Mouse (Mus musculus) embryonic facial prominence, embryonic 11.5 days (tissue): ENCODE results near the gene Kifc3. TPM values are rescaled to one million over a fixed set of nuclear protein-coding genes. Genes with fewer than 3 reads are reported as not detected.

Experiments used
- ATAC-seq: fragments of 200-750 bp; cut with Nextera tagmentation; replicated peaks from 2 replicates; pipeline ENCODE4 v1.8.0; 2017; ENCODE audit warnings: low read depth; ENCODE audit not compliant: insufficient number of reproducible peaks, low FRiP score, low TSS enrichment
- DNase-seq: peaks from one replicate; pipeline ENCODE4 v3.0.0-alpha.2; 2015; ENCODE audit warnings: low spot score
- H3K27ac ChIP-seq: fragments of 300-500 bp; sonication (generic); replicated peaks from 2 replicates; pipeline ENCODE4 v1.5.1; 2014; ENCODE audit warnings: mild to moderate bottlenecking, low read depth, low read length, control low read depth
- H3K27me3 ChIP-seq: fragments of 300-500 bp; sonication (generic); 2 replicates; pipeline ENCODE4 v1.6.1; 2014; ENCODE audit warnings: mild to moderate bottlenecking, low read length, moderate library complexity, mixed read lengths; ENCODE audit not compliant: control insufficient read depth, insufficient read depth
- H3K36me3 ChIP-seq: fragments of 300-500 bp; sonication (generic); replicated peaks from 2 replicates; pipeline ENCODE4 v1.6.1; 2014; ENCODE audit warnings: low read depth, mild to moderate bottlenecking, low read length, moderate library complexity, mixed read lengths; ENCODE audit not compliant: control insufficient read depth, insufficient read depth
- H3K4me1 ChIP-seq: fragments of 300-500 bp; sonication (generic); 2 replicates; pipeline ENCODE4 v1.6.1; 2014; ENCODE audit warnings: low read length, mixed read lengths; ENCODE audit not compliant: control insufficient read depth, insufficient read depth
- H3K4me2 ChIP-seq: fragments of 300-500 bp; sonication (generic); 2 replicates; pipeline ENCODE4 v1.6.1; 2014; ENCODE audit warnings: low read depth, mild to moderate bottlenecking, control low read depth, low read length, moderate library complexity
- H3K4me3 ChIP-seq: fragments of 300-500 bp; sonication (generic); 2 replicates; pipeline ENCODE4 v1.5.1; 2014; ENCODE audit warnings: low read depth, low read length, control low read depth
- H3K9ac ChIP-seq: fragments of 300-500 bp; sonication (generic); replicated peaks from 2 replicates; pipeline ENCODE4 v1.6.1; 2014; ENCODE audit warnings: mild to moderate bottlenecking, control low read depth, low read length
- H3K9me3 ChIP-seq: fragments of 300-500 bp; sonication (generic); replicated peaks from 2 replicates; pipeline ENCODE4 v1.6.1; 2016; ENCODE audit warnings: mild to moderate bottlenecking, low read length, inconsistent platforms, mixed read lengths; ENCODE audit not compliant: control insufficient read depth
- WGBS: fragments of 180-500 bp; shearing (Covaris S2); extraction: QIAGEN DNeasy Blood & Tissue Kit; methylation state at CpG from one replicate; pipeline ENCODE4 v1.1.7; 2014; 5-methylcytosine and 5-hydroxymethylcytosine counted together
- polyA plus RNA-seq: library from polyadenylated mRNA; unstranded; fragments of >200 nt; fragmentation: Nextera tagmentation; extraction: Ambion mirVana; gene quantifications from 2 replicates; pipeline ENCODE4 v1.2.1, GENCODE M21; 2014

Kifc3 gene
- polyA plus RNA-seq, 1 experiment from 2014 or later, result 3.9 TPM

GRCm38 (mm10) chr8:95137641-95138098, 64.9 kb downstream of the Kifc3 start:
- Histone ChIP-seq H3K9me3 (no peaks in the 10 kb centered on the region), H3K27me3 (peaks cover 5% of the 10 kb centered on the region; the same call in 1 of the 2 replicates), H3K27ac (no peak overlapping the region), H3K36me3 (no peaks in the 10 kb centered on the region), H3K4me1 (peaks cover 10% of the 10 kb centered on the region), H3K9ac (peak overlapping the region; percentile 28), H3K4me3 (peak overlapping the region; percentile 23), H3K4me2 (peak overlapping the region; percentile 57)
- ATAC-seq (peak; percentile 51), DNase-seq (peak; percentile 68)
- under 1% methylated on average over 28 of the region's 28 CpGs for WGBS

GRCm38 (mm10) chr8:95137201-95137600, 65.4 kb downstream of the Kifc3 start:
- no peak for ATAC-seq
- Histone ChIP-seq H3K36me3 (no peaks in the 10 kb centered on the region), H3K4me1 (peaks cover 10% of the 10 kb centered on the region), H3K9ac (peak overlapping the region; percentile 28; the same call in 1 of the 2 replicates), H3K9me3 (no peaks in the 10 kb centered on the region), H3K27ac (no peak overlapping the region), H3K4me3 (peak overlapping the region; percentile 23), H3K4me2 (peak overlapping the region; percentile 57), H3K27me3 (peaks cover 5% of the 10 kb centered on the region; the same call in 1 of the 2 replicates)
- 22% methylated on average over 12 of the region's 12 CpGs for WGBS
- no peak for DNase-seq

GRCm38 (mm10) chr8:95136218-95136617, 66.4 kb downstream of the Kifc3 start:
- no peak for DNase-seq
- Histone ChIP-seq H3K27ac (no peak overlapping the region), H3K9me3 (no peaks in the 10 kb centered on the region), H3K36me3 (no peaks in the 10 kb centered on the region), H3K9ac (no peak overlapping the region), H3K4me3 (no peak overlapping the region), H3K4me2 (no peak overlapping the region), H3K27me3 (peaks cover 5% of the 10 kb centered on the region; the same call in 1 of the 2 replicates), H3K4me1 (peaks cover 6% of the 10 kb centered on the region)
- 70% methylated on average over 3 of the region's 3 CpGs for whole genome bisulfite sequencing
- no peak for ATAC-seq

GRCm38 (mm10) chr8:95135242-95135641, 67.4 kb downstream of the Kifc3 start:
- Histone ChIP-seq H3K9ac (no peak overlapping the region), H3K27me3 (peaks cover 5% of the 10 kb centered on the region; the same call in 1 of the 2 replicates), H3K4me1 (peaks cover 6% of the 10 kb centered on the region), H3K36me3 (no peaks in the 10 kb centered on the region), H3K27ac (no peak overlapping the region), H3K4me3 (no peak overlapping the region), H3K4me2 (no peak overlapping the region), H3K9me3 (no peaks in the 10 kb centered on the region)
- 47% methylated on average over 3 of the region's 3 CpGs for WGBS
- no peak for ATAC-seq
- DNase-seq, result peak; percentile 17

GRCm38 (mm10) chr8:95134186-95134585, 68.4 kb downstream of the Kifc3 start:
- Histone ChIP-seq H3K4me3 (no peak overlapping the region), H3K4me2 (no peak overlapping the region), H3K27me3 (peaks cover 5% of the 10 kb centered on the region; the same call in 1 of the 2 replicates), H3K9ac (no peak overlapping the region), H3K9me3 (no peaks in the 10 kb centered on the region), H3K36me3 (no peaks in the 10 kb centered on the region), H3K4me1 (peaks cover 6% of the 10 kb centered on the region), H3K27ac (no peak overlapping the region)
- DNase-seq (no peak), ATAC-seq (no peak)
- 90% methylated on average over 2 of the region's 2 CpGs for WGBS

GRCm38 (mm10) chr8:95131983-95132382, 70.6 kb downstream of the Kifc3 start:
- Histone ChIP-seq H3K27me3 (peaks cover 3% of the 10 kb centered on the region; the same call in 1 of the 2 replicates), H3K4me2 (no peak overlapping the region), H3K9ac (no peak overlapping the region), H3K27ac (no peak overlapping the region), H3K36me3 (no peaks in the 10 kb centered on the region), H3K9me3 (no peaks in the 10 kb centered on the region), H3K4me3 (no peak overlapping the region), H3K4me1 (no peaks in the 10 kb centered on the region)
- 86% methylated on average over 5 of the region's 5 CpGs for WGBS
- DNase-seq (no peak), ATAC-seq (no peak)

GRCm38 (mm10) chr8:95130966-95131537, 71.6 kb downstream of the Kifc3 start:
- Histone ChIP-seq H3K36me3 (no peaks in the 10 kb centered on the region), H3K9ac (no peak overlapping the region), H3K4me2 (no peak overlapping the region), H3K27ac (no peak overlapping the region), H3K4me3 (no peak overlapping the region), H3K9me3 (no peaks in the 10 kb centered on the region), H3K27me3 (no peaks in the 10 kb centered on the region), H3K4me1 (no peaks in the 10 kb centered on the region)
- no peak for DNase-seq
- WGBS, result 46% methylated on average over 15 of the region's 15 CpGs
- no peak for ATAC-seq

- ATAC-seq (no peak), DNase-seq (no peak)
- WGBS, result 87% methylated on average over 11 of the region's 11 CpGs
Measured at GRCm38 (mm10) chr8:95128750-95129260, 73.8 kb downstream of the Kifc3 start.

More at GRCm38 (mm10) chr8:95128750-95129260, 73.8 kb downstream of the Kifc3 start:
- Histone ChIP-seq H3K4me3 (no peak overlapping the region), H3K9ac (no peak overlapping the region), H3K4me1 (no peaks in the 10 kb centered on the region), H3K27ac (no peak overlapping the region), H3K4me2 (no peak overlapping the region), H3K9me3 (no peaks in the 10 kb centered on the region), H3K27me3 (no peaks in the 10 kb centered on the region), H3K36me3 (no peaks in the 10 kb centered on the region)
